ENCODE assay signal across 17 mouse cellular contexts in genomic region chrX:7981368-7981767, GRCm38 (mm10). TPM values are rescaled to one million over a fixed set of nuclear protein-coding genes. Genes with fewer than 3 reads are reported as not detected.
"Had no signal": no experiment of that assay in that cellular context is flagged by ENCODE, and none has a peak within 500 bp of the region (broad histone marks: within the 10 kb centered on the region; RNA-seq: fewer than 3 reads in every experiment).

No protein-coding gene starts in this region.

- H3K9ac ChIP-seq: limb, embryonic 12.5 days; lung, embryonic 15.5 days; midbrain, embryonic 12.5 days had no signal

- H3K4me3 ChIP-seq: limb, embryonic 12.5 days; lung, embryonic 15.5 days; midbrain, embryonic 12.5 days had no signal

- H3K36me3 ChIP-seq: limb, embryonic 12.5 days; lung, embryonic 15.5 days; midbrain, embryonic 12.5 days had no signal

- ATAC-seq: hindbrain, postnatal 0 days; midbrain, embryonic 16.5 days had no signal

- H3K4me1 ChIP-seq: limb, embryonic 12.5 days; lung, embryonic 15.5 days; midbrain, embryonic 12.5 days had no signal

- DNase-seq: layer of hippocampus, adult 9-11 months; layer of hippocampus, postnatal 36 days; liver; right cerebral cortex, postnatal 14 days; thymus, postnatal 4 days had no signal

- H3K4me2 ChIP-seq: limb, embryonic 12.5 days; lung, embryonic 15.5 days; midbrain, embryonic 12.5 days had no signal

- H3K27me3 ChIP-seq: limb, embryonic 12.5 days; lung, embryonic 15.5 days; midbrain, embryonic 12.5 days had no signal

- H3K27ac ChIP-seq: hindbrain, postnatal 0 days; limb, embryonic 12.5 days; lung, embryonic 15.5 days; midbrain, embryonic 12.5 days had no signal

- H3K9me3 ChIP-seq: limb, embryonic 12.5 days; lung, embryonic 15.5 days; midbrain, embryonic 12.5 days had no signal

RNA-seq across cellular contexts. Expression of gene Gata1, which starts 3.5 kb away (rescaled TPM):
- total RNA-seq: hindbrain, postnatal 0 days; layer of hippocampus, postnatal 36 days; left cerebral cortex, adult 8-10 months; left cerebral cortex, postnatal 36 days had no signal
- polyA plus RNA-seq: hindbrain, postnatal 0 days; neural tube, embryonic 14.5 days had no signal

RNA-seq across cellular contexts. Expression of gene Glod5, which starts 36.9 kb away (rescaled TPM):
- total RNA-seq: hindbrain, postnatal 0 days; megakaryocyte-erythroid progenitor cell, adult 5-6 weeks had no signal
- polyA plus RNA-seq: intestine, embryonic 14.5 days; limb, embryonic 12.5 days; lung, embryonic 15.5 days; midbrain, embryonic 12.5 days had no signal

RNA-seq across cellular contexts. Expression of gene Eras, which starts 53.0 kb away (rescaled TPM):
- total RNA-seq: hindbrain, postnatal 0 days; layer of hippocampus, postnatal 36 days; left cerebral cortex, adult 8-10 months; left cerebral cortex, postnatal 36 days; megakaryocyte-erythroid progenitor cell, adult 5-6 weeks had no signal
- polyA plus RNA-seq: hindbrain, postnatal 0 days; intestine, embryonic 14.5 days; limb, embryonic 12.5 days; liver, embryonic 16.5 days; lung, embryonic 15.5 days; midbrain, embryonic 12.5 days; midbrain, embryonic 16.5 days; neural tube, embryonic 14.5 days; stomach, embryonic 16.5 days had no signal
